18 mouse cellular contexts compared by ENCODE assay signal in the genomic region with DNA sequence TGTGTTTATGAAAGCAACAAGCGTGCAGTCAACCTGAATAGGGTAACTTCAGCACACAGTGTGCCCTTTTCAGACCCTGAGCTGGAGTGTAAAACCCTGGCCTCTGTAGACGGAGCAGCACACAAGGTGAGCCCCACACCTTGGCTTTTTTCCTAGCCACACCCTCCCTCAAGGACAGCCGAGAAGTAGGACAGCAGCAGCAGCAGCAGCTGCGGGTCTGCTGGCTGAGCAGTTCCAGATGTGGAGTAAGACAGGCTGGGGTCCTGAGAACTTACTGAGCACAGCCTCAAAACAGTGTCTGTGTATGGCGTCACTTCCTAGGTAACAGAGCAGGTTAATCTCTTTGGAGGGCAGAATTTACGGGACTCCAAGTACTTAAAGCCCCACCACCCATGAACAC. TPM values are rescaled to one million over a fixed set of nuclear protein-coding genes. Genes with fewer than 3 reads are reported as not detected.
A peak's percentile ranks its signal among the peaks of the same experiment; 100 is the strongest.
DNase-seq lines count a peak whose midpoint lies in the region; ATAC-seq and TF ChIP-seq lines count a peak whose summit lies in the region.
"Had no signal": no experiment of that assay in that cellular context is flagged by ENCODE, and none has a peak within 500 bp of the region (broad histone marks: within the 10 kb centered on the region; RNA-seq: fewer than 3 reads in every experiment).

No protein-coding gene starts in this region.

- WGBS in kidney, postnatal 0 days = 48% methylated on average over 6 of the region's 6 CpGs
- WGBS in embryonic facial prominence, embryonic 14.5 days = 37% methylated on average over 6 of the region's 6 CpGs
- 29% methylated on average over 6 of the region's 6 CpGs for WGBS in limb, embryonic 14.5 days
- 86% methylated on average over 6 of the region's 6 CpGs for WGBS in hindbrain, embryonic 14.5 days
- WGBS in forebrain, embryonic 14.5 days = 82% methylated on average over 6 of the region's 6 CpGs

- H3K4me3 ChIP-seq in kidney, postnatal 0 days (replicated peaks; ENCODE audit: low read depth, low read length) = no peak overlapping the region
- no peak overlapping the region for H3K4me3 ChIP-seq in embryonic facial prominence, embryonic 14.5 days (ENCODE audit: low read depth, low read length)
- H3K4me3 ChIP-seq in limb, embryonic 14.5 days (replicated peaks; ENCODE audit: low read length) = no peak overlapping the region
- no peak overlapping the region for H3K4me3 ChIP-seq in hindbrain, embryonic 14.5 days (replicated peaks; ENCODE audit: low read length)
- no peak overlapping the region for H3K4me3 ChIP-seq in forebrain, embryonic 14.5 days (ENCODE audit: low read depth, low read length)
- H3K4me3 ChIP-seq: erythroblast, embryonic 14.5 days; hindbrain, embryonic 13.5 days; left cerebral cortex, adult 2 months; liver, embryonic 13.5 days had no signal

- H3K9me3 ChIP-seq in kidney, postnatal 0 days (replicated peaks; ENCODE audit: low read length) = no peaks in the 10 kb centered on the region
- no peaks in the 10 kb centered on the region for H3K9me3 ChIP-seq in embryonic facial prominence, embryonic 14.5 days (ENCODE audit: control insufficient read depth, low read length)
- no peaks in the 10 kb centered on the region for H3K9me3 ChIP-seq in limb, embryonic 14.5 days (ENCODE audit: control insufficient read depth, low read length)
- no peaks in the 10 kb centered on the region for H3K9me3 ChIP-seq in hindbrain, embryonic 14.5 days (ENCODE audit: control insufficient read depth, low read length)
- no peaks in the 10 kb centered on the region for H3K9me3 ChIP-seq in forebrain, embryonic 14.5 days (replicated peaks; ENCODE audit: control insufficient read depth, low read length)
- H3K9me3 ChIP-seq: hindbrain, embryonic 13.5 days; liver, embryonic 13.5 days had no signal

- H3K4me2 ChIP-seq in kidney, postnatal 0 days (ENCODE audit: low read length) = no peak overlapping the region
- no peak overlapping the region for H3K4me2 ChIP-seq in embryonic facial prominence, embryonic 14.5 days (ENCODE audit: low read depth, low read length)
- H3K4me2 ChIP-seq in limb, embryonic 14.5 days (replicated peaks; ENCODE audit: low read depth, low read length, severe bottlenecking) = 0 out of 2 replicates have a peak overlapping the region, but pooled peaks have one; percentile 18
- no peak overlapping the region for H3K4me2 ChIP-seq in hindbrain, embryonic 14.5 days (replicated peaks)
- no peak overlapping the region for H3K4me2 ChIP-seq in forebrain, embryonic 14.5 days (ENCODE audit: low read length)
- H3K4me2 ChIP-seq: hindbrain, embryonic 13.5 days; liver, embryonic 13.5 days had no signal

- no peak overlapping the region for H3K27ac ChIP-seq in kidney, postnatal 0 days
- H3K27ac ChIP-seq in embryonic facial prominence, embryonic 14.5 days (replicated peaks; ENCODE audit: low read depth, low read length) = no peak overlapping the region
- 0 out of 2 replicates have a peak overlapping the region, but pooled peaks have one; percentile 1 for H3K27ac ChIP-seq in limb, embryonic 14.5 days (replicated peaks; ENCODE audit: low read depth, low read length)
- H3K27ac ChIP-seq in hindbrain, embryonic 14.5 days = no peak overlapping the region
- H3K27ac ChIP-seq in forebrain, embryonic 14.5 days (ENCODE audit: low read depth, low read length) = no peak overlapping the region
- H3K27ac ChIP-seq: hindbrain, embryonic 13.5 days; left cerebral cortex, adult 2 months had no signal

- no peaks in the 10 kb centered on the region for H3K27me3 ChIP-seq in kidney, postnatal 0 days (ENCODE audit: insufficient read depth, low read length)
- H3K27me3 ChIP-seq in embryonic facial prominence, embryonic 14.5 days (replicated peaks; ENCODE audit: control insufficient read depth, insufficient read depth, low read length) = no peaks in the 10 kb centered on the region
- H3K27me3 ChIP-seq in limb, embryonic 14.5 days (ENCODE audit: control insufficient read depth, insufficient read depth, low read length) = no peaks in the 10 kb centered on the region
- H3K27me3 ChIP-seq in hindbrain, embryonic 14.5 days (ENCODE audit: control insufficient read depth, insufficient read depth, low read length) = no peaks in the 10 kb centered on the region
- no peaks in the 10 kb centered on the region for H3K27me3 ChIP-seq in forebrain, embryonic 14.5 days (replicated peaks; ENCODE audit: control insufficient read depth, insufficient read depth, low read length)
- H3K27me3 ChIP-seq: hindbrain, embryonic 13.5 days; liver, embryonic 13.5 days had no signal

- peak; percentile 37; the same call in 1 of the 2 replicates for ATAC-seq in kidney, postnatal 0 days (replicated peaks; ENCODE audit: low FRiP score, low read depth)
- ATAC-seq in embryonic facial prominence, embryonic 14.5 days (ENCODE audit: low read depth) = peak; percentile 75
- peak; percentile 59 for ATAC-seq in limb, embryonic 14.5 days (ENCODE audit: low FRiP score, low read depth)
- ATAC-seq in hindbrain, embryonic 14.5 days (ENCODE audit: low FRiP score) = no peak
- ATAC-seq in forebrain, embryonic 14.5 days = no peak

- H3K4me1 ChIP-seq in kidney, postnatal 0 days (replicated peaks; ENCODE audit: insufficient read depth, low read length) = peaks cover 17% of the 10 kb centered on the region
- H3K4me1 ChIP-seq in embryonic facial prominence, embryonic 14.5 days (ENCODE audit: control insufficient read depth, insufficient read depth, low read length) = 0 out of 2 replicates have a peak, but pooled peaks cover 8% of the 10 kb centered on the region
- peaks cover 29% of the 10 kb centered on the region for H3K4me1 ChIP-seq in limb, embryonic 14.5 days (ENCODE audit: control insufficient read depth, insufficient read depth, low read length)
- H3K4me1 ChIP-seq in hindbrain, embryonic 14.5 days (replicated peaks; ENCODE audit: control insufficient read depth, insufficient read depth, low read length) = no peaks in the 10 kb centered on the region
- no peaks in the 10 kb centered on the region for H3K4me1 ChIP-seq in forebrain, embryonic 14.5 days (ENCODE audit: control insufficient read depth, insufficient read depth, low read length)

- no peak overlapping the region for H3K9ac ChIP-seq in kidney, postnatal 0 days (ENCODE audit: low read depth, low read length)
- H3K9ac ChIP-seq in embryonic facial prominence, embryonic 14.5 days (ENCODE audit: low read depth, low read length) = no peak overlapping the region
- no peak overlapping the region for H3K9ac ChIP-seq in limb, embryonic 14.5 days (ENCODE audit: low read depth, low read length, severe bottlenecking)
- no peak overlapping the region for H3K9ac ChIP-seq in hindbrain, embryonic 14.5 days
- no peak overlapping the region for H3K9ac ChIP-seq in forebrain, embryonic 14.5 days (ENCODE audit: low read length)
- H3K9ac ChIP-seq: hindbrain, embryonic 13.5 days; liver, embryonic 13.5 days had no signal

- DNase-seq in kidney, postnatal 0 days (ENCODE audit: low spot score) = no peak
- DNase-seq in kidney, postnatal 25 days = no peak
- peak; percentile 66 for DNase-seq in embryonic facial prominence, embryonic 14.5 days (ENCODE audit: low spot score)
- DNase-seq in limb, embryonic 14.5 days (ENCODE audit: low spot score) = peak; percentile 52
- DNase-seq in thymus, postnatal 4 days = peak; percentile 42
- DNase-seq in testis, postnatal 14 days (ENCODE audit: low spot score) = no peak
- DNase-seq in hindbrain, embryonic 14.5 days (ENCODE audit: low spot score) = no peak
- no peak for DNase-seq in forebrain, embryonic 14.5 days (ENCODE audit: low spot score)
- DNase-seq: B cell, adult 2 months; cerebellum, adult 8-10 months; liver, embryonic 13.5 days; lung, postnatal 36 days had no signal

- no peak for TF ChIP-seq POLR2A in limb, embryonic 14.5 days (IDR thresholded peaks at IDR 0.05; ENCODE audit: borderline replicate concordance, extremely low read depth, insufficient read depth, insufficient read length)

- no peak for TF ChIP-seq CTCF in kidney, postnatal 0 days (IDR thresholded peaks at IDR 0.05; ENCODE audit: low read depth)

- H3K36me3 ChIP-seq in kidney, postnatal 0 days (ENCODE audit: insufficient read depth, low read length) = no peaks in the 10 kb centered on the region
- H3K36me3 ChIP-seq in embryonic facial prominence, embryonic 14.5 days (ENCODE audit: control insufficient read depth, insufficient read depth, low read length) = no peaks in the 10 kb centered on the region
- no peaks in the 10 kb centered on the region for H3K36me3 ChIP-seq in limb, embryonic 14.5 days (ENCODE audit: control insufficient read depth, insufficient read depth, low read length)
- H3K36me3 ChIP-seq in hindbrain, embryonic 14.5 days (replicated peaks; ENCODE audit: control insufficient read depth, insufficient read depth) = no peaks in the 10 kb centered on the region
- 0 out of 2 replicates have a peak, but pooled peaks cover 3% of the 10 kb centered on the region for H3K36me3 ChIP-seq in forebrain, embryonic 14.5 days (ENCODE audit: control insufficient read depth, insufficient read depth, low read length)
- H3K36me3 ChIP-seq: liver, embryonic 13.5 days had no signal

RNA-seq across cellular contexts. Expression of gene Phxr2, which starts 7.4 kb away (rescaled TPM):
- not detected in 2 replicates for polyA plus RNA-seq in kidney, postnatal 0 days (2015; fragmentation: Nextera tagmentation; extraction: Ambion mirVana)
- polyA plus RNA-seq in embryonic facial prominence, embryonic 14.5 days (2014; fragmentation: Nextera tagmentation; extraction: Ambion mirVana) = not detected in 2 replicates
- polyA plus RNA-seq in limb, embryonic 14.5 days (2012; rRNA removed) = not detected in 2 replicates
- polyA plus RNA-seq in limb, embryonic 14.5 days (2014; fragmentation: Nextera tagmentation; extraction: Ambion mirVana) = not detected in 2 replicates
- not detected in 2 replicates for polyA plus RNA-seq in hindbrain, embryonic 14.5 days (2014; fragmentation: Nextera tagmentation; extraction: Ambion mirVana)
- polyA plus RNA-seq in forebrain, embryonic 14.5 days (2014; fragmentation: Nextera tagmentation; extraction: Ambion mirVana) = not detected in 2 replicates
- polyA plus RNA-seq: erythroblast, embryonic 14.5 days; gonadal fat pad, adult 2 months; heart, embryonic 16.5 days; hindbrain, embryonic 13.5 days; large intestine, adult 2 months; liver, embryonic 13.5 days had no signal

RNA-seq across cellular contexts. Expression of gene Galnt4, which starts 10.7 kb away (rescaled TPM):
- 9.4 and 9.7 TPM in 2 replicates for polyA plus RNA-seq in kidney, postnatal 0 days (2015; fragmentation: Nextera tagmentation; extraction: Ambion mirVana)
- 14.7 and 16.2 TPM in 2 replicates for polyA plus RNA-seq in embryonic facial prominence, embryonic 14.5 days (2014; fragmentation: Nextera tagmentation; extraction: Ambion mirVana)
- polyA plus RNA-seq in limb, embryonic 14.5 days (2012; rRNA removed) = 3.5 and 4.3 TPM in 2 replicates
- polyA plus RNA-seq in limb, embryonic 14.5 days (2014; fragmentation: Nextera tagmentation; extraction: Ambion mirVana) = 13.0 and 13.8 TPM in 2 replicates
- polyA plus RNA-seq in hindbrain, embryonic 14.5 days (2014; fragmentation: Nextera tagmentation; extraction: Ambion mirVana) = 4.5 and 4.7 TPM in 2 replicates
- 2.3 and 3.2 TPM in 2 replicates for polyA plus RNA-seq in forebrain, embryonic 14.5 days (2014; fragmentation: Nextera tagmentation; extraction: Ambion mirVana)

RNA-seq across cellular contexts. Expression of gene Poc1b, which starts 11.9 kb away (rescaled TPM):
- polyA plus RNA-seq in kidney, postnatal 0 days (2015; fragmentation: Nextera tagmentation; extraction: Ambion mirVana) = 14.0 and 15.8 TPM in 2 replicates
- 18.9 and 22.5 TPM in 2 replicates for polyA plus RNA-seq in embryonic facial prominence, embryonic 14.5 days (2014; fragmentation: Nextera tagmentation; extraction: Ambion mirVana)
- polyA plus RNA-seq in limb, embryonic 14.5 days (2012; rRNA removed) = 23.1 and 25.3 TPM in 2 replicates
- 23.4 and 27.9 TPM in 2 replicates for polyA plus RNA-seq in limb, embryonic 14.5 days (2014; fragmentation: Nextera tagmentation; extraction: Ambion mirVana)
- 12.5 and 17.3 TPM in 2 replicates for polyA plus RNA-seq in hindbrain, embryonic 14.5 days (2014; fragmentation: Nextera tagmentation; extraction: Ambion mirVana)
- 20.4 and 20.8 TPM in 2 replicates for polyA plus RNA-seq in forebrain, embryonic 14.5 days (2014; fragmentation: Nextera tagmentation; extraction: Ambion mirVana)

Comparison
In these comparisons a context has a peak if more than half of its experiments do, and no peak if none do; other contexts are left out.
1. ATAC-seq: peak in kidney, postnatal 0 days (single experiment), embryonic facial prominence, embryonic 14.5 days (single experiment) and limb, embryonic 14.5 days (single experiment); none in hindbrain, embryonic 14.5 days (single experiment) and forebrain, embryonic 14.5 days (single experiment).
2. DNase-seq: peak in embryonic facial prominence, embryonic 14.5 days (single experiment), limb, embryonic 14.5 days (single experiment) and thymus, postnatal 4 days (single experiment); none in kidney, postnatal 0 days (single experiment), kidney, postnatal 25 days (0 of 2), testis, postnatal 14 days (single experiment), hindbrain, embryonic 14.5 days (single experiment) and forebrain, embryonic 14.5 days (single experiment).